Mouse (Mus musculus) liver, embryonic 12.5 days (tissue): ENCODE measurements around the gene Gsk3b. TPM values are rescaled to one million over a fixed set of nuclear protein-coding genes. Genes with fewer than 3 reads are reported as not detected.
A peak's percentile ranks its signal among the peaks of the same experiment; 100 is the strongest.

ENCODE experiments used
- ATAC-seq: fragments of 200-750 bp; cut with Nextera tagmentation; 2 replicates; pipeline ENCODE4 v1.8.0; 2017; ENCODE audit warnings: moderate number of reproducible peaks, mild to moderate bottlenecking, moderate library complexity
- H3K27ac ChIP-seq: fragments of 300-500 bp; sonication (generic); 2 replicates; pipeline ENCODE4 v1.5.1; 2016; ENCODE audit warnings: mild to moderate bottlenecking
- H3K27me3 ChIP-seq: fragments of 300-500 bp; sonication (generic); replicated peaks from 2 replicates; pipeline ENCODE4 v1.6.1; 2016; ENCODE audit warnings: mild to moderate bottlenecking, moderate library complexity
- H3K36me3 ChIP-seq: fragments of 300-500 bp; sonication (generic); 2 replicates; pipeline ENCODE4 v1.6.1; 2016; ENCODE audit warnings: mild to moderate bottlenecking, moderate library complexity
- H3K4me1 ChIP-seq: fragments of 300-500 bp; sonication (generic); 2 replicates; pipeline ENCODE4 v1.6.1; 2016
- H3K4me2 ChIP-seq: fragments of 300-500 bp; sonication (generic); 2 replicates; pipeline ENCODE4 v1.6.1; 2016; ENCODE audit warnings: mild to moderate bottlenecking, moderate library complexity
- H3K4me3 ChIP-seq: fragments of 300-500 bp; sonication (generic); 2 replicates; pipeline ENCODE4 v1.5.1; 2016; ENCODE audit warnings: mild to moderate bottlenecking, moderate library complexity
- H3K9ac ChIP-seq: fragments of 300-500 bp; sonication (generic); 2 replicates; pipeline ENCODE4 v1.6.1; 2016; ENCODE audit warnings: mild to moderate bottlenecking, moderate library complexity
- H3K9me3 ChIP-seq: fragments of 300-500 bp; sonication (generic); replicated peaks from 2 replicates; pipeline ENCODE4 v1.6.1; 2016; ENCODE audit warnings: mild to moderate bottlenecking, moderate library complexity
- WGBS: fragments of 180-500 bp; shearing (Covaris S2); methylation state at CpG from one replicate; pipeline ENCODE4 v1.1.7; 2016; ENCODE audit not compliant: insufficient replicate concordance; 5-methylcytosine and 5-hydroxymethylcytosine counted together
- polyA plus RNA-seq: library from polyadenylated mRNA; unstranded; fragments of >200 nt; fragmentation: Nextera tagmentation; extraction: Ambion mirVana; gene quantifications from 2 replicates; pipeline ENCODE4 v1.2.1, GENCODE M21; 2016

The Gsk3b gene
- polyA plus RNA-seq, 1 experiment from 2014 or later: 17.4 TPM

GRCm38 (mm10) chr16:38288851-38289250 lies 200.1 kb downstream of the Gsk3b start:
- no peak for ATAC-seq
- H3K9ac ChIP-seq: no peak overlapping the region
- H3K27me3 ChIP-seq: no peaks in the 10 kb centered on the region
- H3K4me2 ChIP-seq: no peak overlapping the region
- H3K27ac ChIP-seq: peak overlapping the region; percentile 67; the same call in 1 of the 2 replicates
- no peaks in the 10 kb centered on the region for H3K9me3 ChIP-seq
- 28% methylated on average over 6 of the region's 6 CpGs for WGBS
- H3K4me3 ChIP-seq: no peak overlapping the region
- H3K36me3 ChIP-seq: no peaks in the 10 kb centered on the region
- peaks cover 23% of the 10 kb centered on the region for H3K4me1 ChIP-seq

GRCm38 (mm10) chr16:38290151-38290550 lies 201.3 kb downstream of the Gsk3b start:
- Histone ChIP-seq H3K4me3 (no peak overlapping the region), H3K27ac (no peak overlapping the region), H3K4me2 (no peak overlapping the region), H3K9ac (no peak overlapping the region), H3K27me3 (no peaks in the 10 kb centered on the region), H3K4me1 (peaks cover 23% of the 10 kb centered on the region), H3K9me3 (no peaks in the 10 kb centered on the region), H3K36me3 (no peaks in the 10 kb centered on the region)
- WGBS: 56% methylated on average over 2 of the region's 2 CpGs
- no peak for ATAC-seq

- no peak within 1 kb of the TSS for H3K9ac ChIP-seq
- peaks cover 4% of the 10 kb centered on the region; the same call in 1 of the 2 replicates for H3K4me1 ChIP-seq
- peak within 1 kb of the TSS; percentile 30 for H3K4me3 ChIP-seq
- no peaks in the 10 kb centered on the region for H3K36me3 ChIP-seq
- H3K9me3 ChIP-seq: no peaks in the 10 kb centered on the region
- WGBS: 45% methylated on average over 7 of the region's 7 CpGs
- H3K27me3 ChIP-seq: no peaks in the 10 kb centered on the region
- ATAC-seq: peak; percentile 51; the same call in 1 of the 2 replicates
- H3K27ac ChIP-seq: peak within 1 kb of the TSS; percentile 52; the same call in 1 of the 2 replicates
- H3K4me2 ChIP-seq: peak within 1 kb of the TSS; percentile 36
Measured at GRCm38 (mm10) chr16:38294685-38295348, 206.0 kb downstream of the Gsk3b start, which contains the start of gene Nr1i2. Nr1i2 (minus strand) TSS chr16:38294824.

GRCm38 (mm10) chr16:38295349-38295930 lies 206.6 kb downstream of the Gsk3b start:
- Histone ChIP-seq H3K9ac (no peak overlapping the region), H3K4me1 (peaks cover 4% of the 10 kb centered on the region; the same call in 1 of the 2 replicates), H3K27me3 (no peaks in the 10 kb centered on the region), H3K4me2 (no peak overlapping the region), H3K36me3 (no peaks in the 10 kb centered on the region), H3K4me3 (no peak overlapping the region), H3K9me3 (no peaks in the 10 kb centered on the region), H3K27ac (no peak overlapping the region)
- ATAC-seq: no peak
- 36% methylated on average over 5 of the region's 5 CpGs for WGBS

Other genes starting within 250 kb of the Gsk3b start
- gene Gm36028, start 227.9 kb upstream of the Gsk3b start, polyA plus RNA-seq: not detected in 2 replicates
- 22.0 and 22.2 TPM in 2 replicates for gene Lrrc58, start 220.6 kb upstream of the Gsk3b start, polyA plus RNA-seq
- gene Gpr156, start 172.5 kb upstream of the Gsk3b start, polyA plus RNA-seq: 0.07 TPM in 1 of 2 replicates, not detected in the other
- gene Nr1i2, start 205.8 kb downstream of the Gsk3b start, polyA plus RNA-seq: 1.4 and 1.8 TPM in 2 replicates